Mouse (Mus musculus): Measurements from ENCODE around the gene Cdc42bpa. TPM values are rescaled to one million over a fixed set of nuclear protein-coding genes. Genes with fewer than 3 reads are reported as not detected.

The Cdc42bpa gene
- total and polyA plus RNA-seq, 2 experiments from 2014 or later, result 8.3 to 25.8 TPM

GRCm38 (mm10) chr1:179951597-179951996 is 8.7 kb upstream of the Cdc42bpa start:
- no peak for TF ChIP-seq CTCF (IDR thresholded peaks at IDR 0.05; ENCODE audit: low read depth)
- TF ChIP-seq EP300 (IDR thresholded peaks at IDR 0.05; ENCODE audit: low read depth), result no peak

DNA sequence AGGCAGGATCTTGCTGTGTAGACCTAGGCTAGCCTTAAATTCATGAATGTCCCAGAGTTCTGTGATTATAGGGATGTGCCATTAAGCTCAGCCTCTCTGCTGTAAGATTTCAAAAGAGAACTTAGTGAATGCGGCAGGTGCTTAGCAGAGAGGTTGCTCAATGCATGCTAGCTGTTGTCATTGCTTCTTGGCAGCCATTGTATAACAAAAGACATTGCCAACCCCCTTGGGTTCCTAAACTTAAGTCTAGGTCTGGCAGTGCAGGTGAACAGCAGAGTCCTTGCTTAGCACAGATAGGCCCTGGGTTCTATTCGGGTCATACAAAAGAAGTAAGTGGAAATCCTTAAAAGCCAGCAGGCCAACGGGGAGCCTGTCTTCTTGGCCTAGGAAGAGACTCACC is 7.0 kb upstream of the Cdc42bpa start:
- ATAC-seq (ENCODE audit: insufficient read depth, low read depth), result no peak
- H3K9ac ChIP-seq (replicated peaks; ENCODE audit: low read depth, low read length), result no peak overlapping the region
- TF ChIP-seq CTCF (IDR thresholded peaks at IDR 0.05; ENCODE audit: low read depth) (no peak), EP300 (IDR thresholded peaks at IDR 0.05; ENCODE audit: low read depth) (no peak)
- H3K27me3 ChIP-seq (ENCODE audit: control insufficient read depth, insufficient read depth, low read length), result 0 out of 2 replicates have a peak, but pooled peaks cover 3% of the 10 kb centered on the region
- H3K9me3 ChIP-seq (replicated peaks; ENCODE audit: control insufficient read depth, low read length), result no peaks in the 10 kb centered on the region
- no peak overlapping the region for H3K4me3 ChIP-seq (ENCODE audit: low read depth, low read length)
- H3K36me3 ChIP-seq (replicated peaks; ENCODE audit: control insufficient read depth, insufficient read depth, low read length), result no peaks in the 10 kb centered on the region
- no peak for DNase-seq (ENCODE audit: low spot score)
- no peak overlapping the region for H3K4me2 ChIP-seq (ENCODE audit: low read depth, low read length)
- H3K4me1 ChIP-seq (ENCODE audit: control insufficient read depth, insufficient read depth), result peaks cover 5% of the 10 kb centered on the region; the same call in 1 of the 2 replicates
- 73% methylated on average over 3 of the region's 3 CpGs for WGBS
- H3K27ac ChIP-seq (ENCODE audit: low read depth), result no peak overlapping the region

More at GRCm38 (mm10) chr1:179951597-179951996, 8.7 kb upstream of the Cdc42bpa start:
- ATAC-seq (ENCODE audit: insufficient read depth, low read depth), result no peak
- Histone ChIP-seq H3K9ac (replicated peaks; ENCODE audit: low read depth, low read length) (no peak overlapping the region), H3K27me3 (ENCODE audit: control insufficient read depth, insufficient read depth, low read length) (0 out of 2 replicates have a peak, but pooled peaks cover 3% of the 10 kb centered on the region), H3K36me3 (replicated peaks; ENCODE audit: control insufficient read depth, insufficient read depth, low read length) (no peaks in the 10 kb centered on the region), H3K4me1 (ENCODE audit: control insufficient read depth, insufficient read depth) (no peaks in the 10 kb centered on the region), H3K27ac (ENCODE audit: low read depth) (no peak overlapping the region), H3K4me3 (ENCODE audit: low read depth, low read length) (no peak overlapping the region), H3K9me3 (replicated peaks; ENCODE audit: control insufficient read depth, low read length) (no peaks in the 10 kb centered on the region), H3K4me2 (ENCODE audit: low read depth, low read length) (no peak overlapping the region)
- DNase-seq (ENCODE audit: low spot score), result no peak
- 74% methylated on average over 7 of the region's 7 CpGs for WGBS

- Histone ChIP-seq H3K27ac (ENCODE audit: low read depth) (no peak overlapping the region), H3K9ac (replicated peaks; ENCODE audit: low read depth, low read length) (no peak overlapping the region), H3K4me3 (ENCODE audit: low read depth, low read length) (no peak overlapping the region), H3K27me3 (ENCODE audit: control insufficient read depth, insufficient read depth, low read length) (0 out of 2 replicates have a peak, but pooled peaks cover 3% of the 10 kb centered on the region), H3K4me2 (ENCODE audit: low read depth, low read length) (no peak overlapping the region), H3K9me3 (replicated peaks; ENCODE audit: control insufficient read depth, low read length) (no peaks in the 10 kb centered on the region), H3K36me3 (replicated peaks; ENCODE audit: control insufficient read depth, insufficient read depth, low read length) (no peaks in the 10 kb centered on the region), H3K4me1 (ENCODE audit: control insufficient read depth, insufficient read depth) (peaks cover 17% of the 10 kb centered on the region; the same call in 1 of the 2 replicates)
- ATAC-seq (ENCODE audit: insufficient read depth, low read depth), result no peak
- TF ChIP-seq EP300 (IDR thresholded peaks at IDR 0.05; ENCODE audit: low read depth), result no peak
- no peak for TF ChIP-seq CTCF (IDR thresholded peaks at IDR 0.05; ENCODE audit: low read depth)
- 79% methylated on average over 3 of the region's 3 CpGs for WGBS
- no peak for DNase-seq (ENCODE audit: low spot score)
Observed at GRCm38 (mm10) chr1:179957431-179957830, 2.8 kb upstream of the Cdc42bpa start.

DNA sequence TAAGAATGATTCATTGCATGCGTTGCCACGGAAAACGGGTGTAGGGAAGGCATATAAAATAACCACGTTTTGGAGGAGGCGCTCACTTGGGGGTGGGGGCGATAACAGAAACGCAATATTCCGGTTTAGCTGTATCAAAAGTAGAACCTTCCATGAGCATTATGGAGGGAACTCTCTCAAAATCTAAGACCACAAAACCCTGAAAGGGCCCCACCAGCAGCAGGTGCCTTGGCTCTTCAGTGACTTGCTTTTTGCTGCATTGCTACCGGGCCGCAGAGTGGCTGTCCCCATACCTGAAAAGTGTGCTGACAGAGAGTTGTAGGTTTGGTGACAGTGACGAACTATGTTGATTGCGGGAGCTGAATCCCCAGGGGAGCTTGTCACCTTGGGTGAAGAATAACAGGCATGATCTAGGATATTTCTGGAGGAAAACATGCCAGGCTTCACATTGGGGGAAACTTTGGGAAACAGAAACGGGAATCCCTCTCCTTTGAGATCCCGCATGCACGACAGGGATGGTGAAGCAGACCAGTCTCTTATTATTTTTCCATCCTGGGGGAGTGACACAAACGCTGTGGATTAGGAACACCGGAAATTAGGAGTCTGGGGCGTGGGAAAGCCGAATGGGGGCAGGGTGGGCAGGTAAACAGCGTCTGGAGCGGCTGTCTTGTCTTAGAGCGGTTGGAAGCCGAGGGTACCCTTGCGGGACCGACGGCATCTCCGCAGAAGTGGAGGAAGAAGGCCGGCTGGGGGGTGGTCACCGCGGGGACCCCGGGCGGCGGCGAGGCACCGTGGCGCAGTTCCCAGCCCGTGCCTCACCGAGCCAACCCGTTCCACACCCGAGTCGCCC is 1.2 kb upstream of the Cdc42bpa start:
- no peak for TF ChIP-seq EP300 (IDR thresholded peaks at IDR 0.05; ENCODE audit: low read depth)
- TF ChIP-seq CTCF (IDR thresholded peaks at IDR 0.05; ENCODE audit: low read depth), result no peak
- Histone ChIP-seq H3K27ac (ENCODE audit: low read depth) (peak overlapping the region; percentile 97), H3K4me1 (ENCODE audit: control insufficient read depth, insufficient read depth) (peaks cover 22% of the 10 kb centered on the region), H3K9me3 (replicated peaks; ENCODE audit: control insufficient read depth, low read length) (no peaks in the 10 kb centered on the region), H3K27me3 (ENCODE audit: control insufficient read depth, insufficient read depth, low read length) (0 out of 2 replicates have a peak, but pooled peaks cover 3% of the 10 kb centered on the region), H3K4me3 (ENCODE audit: low read depth, low read length) (peak overlapping the region; percentile 78), H3K9ac (replicated peaks; ENCODE audit: low read depth, low read length) (peak overlapping the region; percentile 93), H3K4me2 (ENCODE audit: low read depth, low read length) (peak overlapping the region; percentile 82), H3K36me3 (replicated peaks; ENCODE audit: control insufficient read depth, insufficient read depth, low read length) (no peaks in the 10 kb centered on the region)
- peak; percentile 33 for DNase-seq (ENCODE audit: low spot score)
- ATAC-seq (ENCODE audit: insufficient read depth, low read depth), result peak; percentile 2; the same call in 1 of the 2 replicates
- WGBS, result 9% methylated on average over 40 of the region's 41 CpGs

GRCm38 (mm10) chr1:179960543-179960876 is 238 bp downstream of the Cdc42bpa start:
- DNase-seq (ENCODE audit: low spot score), result no peak
- Histone ChIP-seq H3K4me1 (ENCODE audit: control insufficient read depth, insufficient read depth) (peaks cover 22% of the 10 kb centered on the region), H3K36me3 (replicated peaks; ENCODE audit: control insufficient read depth, insufficient read depth, low read length) (no peaks in the 10 kb centered on the region), H3K9ac (replicated peaks; ENCODE audit: low read depth, low read length) (peak overlapping the region; percentile 93), H3K9me3 (replicated peaks; ENCODE audit: control insufficient read depth, low read length) (no peaks in the 10 kb centered on the region), H3K27me3 (ENCODE audit: control insufficient read depth, insufficient read depth, low read length) (no peaks in the 10 kb centered on the region), H3K4me2 (ENCODE audit: low read depth, low read length) (peak overlapping the region; percentile 82), H3K4me3 (ENCODE audit: low read depth, low read length) (peak overlapping the region; percentile 78), H3K27ac (ENCODE audit: low read depth) (peak overlapping the region; percentile 97)
- TF ChIP-seq EP300 (IDR thresholded peaks at IDR 0.05; ENCODE audit: low read depth), result no peak
- no peak for TF ChIP-seq CTCF (IDR thresholded peaks at IDR 0.05; ENCODE audit: low read depth)
- WGBS, result under 1% methylated on average over 9 of the region's 9 CpGs
- ATAC-seq (ENCODE audit: insufficient read depth, low read depth), result no peak
